Mouse (Mus musculus) spleen, adult 18-20 months (tissue): ENCODE measurements around the gene Gm17359.
"Not testable (repeated sequence)": the region's sequence is repeated elsewhere in the genome, so short reads cannot be mapped to it uniquely, and the experiment has no call there.

Source experiments
- DNase-seq, 2 experiments: peaks; one replicate each; pipeline ENCODE4 v3.0.0; 2022; ENCODE audit warnings: mixed read lengths in 2 of 2

The Gm17359 gene

GRCm38 (mm10) chr3:79416944-79417680 lies 80.7 kb downstream of the Gm17359 start:
- DNase-seq: no peak

GRCm38 (mm10) chr3:79418921-79419320 lies 82.5 kb downstream of the Gm17359 start:
- DNase-seq: no peak

GRCm38 (mm10) chr3:79425441-79425840 lies 89.0 kb downstream of the Gm17359 start:
- DNase-seq: no peak

- no peak for DNase-seq
Observed at GRCm38 (mm10) chr3:79433593-79433992, 97.1 kb downstream of the Gm17359 start.

GRCm38 (mm10) chr3:79434436-79434835 lies 98.0 kb downstream of the Gm17359 start:
- DNase-seq: no peak

GRCm38 (mm10) chr3:79434985-79435384 lies 98.5 kb downstream of the Gm17359 start:
- no peak for DNase-seq

- no peak for DNase-seq
Observed at GRCm38 (mm10) chr3:79436186-79436585, 99.7 kb downstream of the Gm17359 start.

GRCm38 (mm10) chr3:79438276-79438675 lies 101.8 kb downstream of the Gm17359 start:
- DNase-seq: no peak

- no peak for DNase-seq
Observed at GRCm38 (mm10) chr3:79440976-79441491, 104.6 kb downstream of the Gm17359 start.

GRCm38 (mm10) chr3:79443850-79444249 lies 107.4 kb downstream of the Gm17359 start:
- no peak for DNase-seq

- no peak for DNase-seq
Observed at GRCm38 (mm10) chr3:79445041-79445440, 108.6 kb downstream of the Gm17359 start.

- DNase-seq: no peak
Observed at GRCm38 (mm10) chr3:79446124-79446523, 109.7 kb downstream of the Gm17359 start.

- not testable (repeated sequence) for DNase-seq
Observed at GRCm38 (mm10) chr3:79446648-79447047, 110.2 kb downstream of the Gm17359 start.

- DNase-seq: no peak
Observed at GRCm38 (mm10) chr3:79448421-79448820, 112.0 kb downstream of the Gm17359 start.

GRCm38 (mm10) chr3:79449361-79449760 lies 112.9 kb downstream of the Gm17359 start:
- DNase-seq: no peak

- no peak for DNase-seq
Observed at GRCm38 (mm10) chr3:79452696-79453263, 116.3 kb downstream of the Gm17359 start.

GRCm38 (mm10) chr3:79455761-79456160 lies 119.3 kb downstream of the Gm17359 start:
- DNase-seq: no peak

GRCm38 (mm10) chr3:79458651-79459275 lies 122.3 kb downstream of the Gm17359 start:
- no peak for DNase-seq

- DNase-seq: no peak
Observed at GRCm38 (mm10) chr3:79469440-79469839, 133.0 kb downstream of the Gm17359 start.

GRCm38 (mm10) chr3:79472362-79472761 lies 135.9 kb downstream of the Gm17359 start:
- no peak for DNase-seq

- no peak for DNase-seq
Observed at GRCm38 (mm10) chr3:79474911-79475310, 138.4 kb downstream of the Gm17359 start.

- no peak for DNase-seq
Observed at GRCm38 (mm10) chr3:79475980-79476379, 139.5 kb downstream of the Gm17359 start.

GRCm38 (mm10) chr3:79478400-79478799 lies 141.9 kb downstream of the Gm17359 start:
- no peak for DNase-seq

- DNase-seq: no peak
Observed at GRCm38 (mm10) chr3:79478880-79479279, 142.4 kb downstream of the Gm17359 start.
